Mouse (Mus musculus) embryonic fibroblast, embryonic 13.5 days (primary cell): Measurements from ENCODE around the gene Tfpt. TPM values are rescaled to one million over a fixed set of nuclear protein-coding genes. Genes with fewer than 3 reads are reported as not detected.
A peak's percentile ranks its signal among the peaks of the same experiment; 100 is the strongest.

Experiments used
- H3K27ac ChIP-seq: 2 replicates; pipeline ENCODE4 v1.5.1; 2012; ENCODE audit warnings: low read length, control low read depth, inconsistent platforms; ENCODE audit not compliant: insufficient read depth
- H3K4me1 ChIP-seq: 2 replicates; pipeline ENCODE4 v1.6.1; 2011; ENCODE audit warnings: low read length; ENCODE audit not compliant: control insufficient read depth, insufficient read depth
- H3K4me3 ChIP-seq: 2 replicates; pipeline ENCODE4 v1.5.1; 2011; ENCODE audit warnings: mild to moderate bottlenecking, control low read depth, low read length; ENCODE audit not compliant: insufficient read depth
- CTCF ChIP-seq: IDR thresholded peaks from 2 replicates; pipeline ENCODE4 v1.5.1; 2011; ENCODE audit warnings: mild to moderate bottlenecking, control low read depth, low read length, moderate library complexity, borderline replicate concordance; ENCODE audit not compliant: insufficient read depth
- POLR2A ChIP-seq: IDR thresholded peaks from 2 replicates; pipeline ENCODE4 v1.6.1; 2011; ENCODE audit warnings: low read depth, mild to moderate bottlenecking, control low read depth, low read length, moderate library complexity
- polyA plus RNA-seq: library from polyadenylated mRNA; stranded (reverse); fragments of >200 nt; gene quantifications from 2 replicates; pipeline ENCODE4 v1.2.4, GENCODE M21; 2011; ENCODE audit warnings: low read depth; ENCODE audit not compliant: missing spikeins, insufficient read length

The Tfpt gene
- polyA plus RNA-seq, 1 experiment, result 13.7 TPM

DNA sequence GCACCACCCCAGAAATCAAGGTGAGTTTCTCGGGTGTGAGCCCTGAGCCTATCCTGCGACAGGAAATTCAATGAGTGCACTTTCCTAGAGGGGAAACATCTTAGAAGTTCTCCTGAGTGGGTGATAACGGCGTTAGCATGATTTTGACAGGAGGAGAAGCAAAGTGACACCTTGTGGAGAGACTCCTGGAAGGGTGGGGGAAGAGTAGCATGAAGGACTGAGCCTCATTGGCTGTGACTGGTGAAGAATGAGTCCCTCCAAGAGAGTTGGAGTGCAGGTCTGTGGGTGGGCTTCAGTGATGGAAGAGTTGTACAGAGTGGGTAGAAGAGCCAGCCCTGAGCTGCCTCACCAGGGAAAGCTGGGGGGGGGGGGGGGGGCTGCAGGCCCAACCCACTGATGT lies 27.2 kb upstream of the Tfpt start:
- TF ChIP-seq POLR2A (no peak), CTCF (no peak)
- no peaks in the 10 kb centered on the region for H3K4me1 ChIP-seq
- no peak overlapping the region for H3K4me3 ChIP-seq
- no peak overlapping the region for H3K27ac ChIP-seq

DNA sequence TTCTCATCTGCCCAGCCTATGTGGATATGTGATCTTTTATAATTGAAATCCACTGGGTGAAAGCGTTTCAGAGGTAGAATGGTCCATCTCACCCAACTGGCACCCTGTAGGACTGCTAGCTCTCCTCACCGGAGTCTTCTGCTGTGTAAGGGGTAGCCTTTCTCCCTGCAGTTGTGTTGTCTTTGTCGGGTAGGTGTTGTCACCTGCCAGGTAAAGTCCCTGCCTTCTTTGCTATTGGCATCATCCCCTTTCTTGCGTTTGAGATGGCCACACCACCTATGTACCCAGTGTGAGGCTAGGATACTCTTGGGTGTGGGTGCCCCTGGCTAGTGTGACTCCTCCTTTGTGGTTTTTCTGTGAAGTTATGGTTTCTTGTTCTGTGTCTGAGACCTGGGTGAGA lies 16.9 kb upstream of the Tfpt start:
- peaks cover 14% of the 10 kb centered on the region for H3K4me1 ChIP-seq
- TF ChIP-seq CTCF (no peak), POLR2A (no peak)
- H3K27ac ChIP-seq, result no peak overlapping the region
- H3K4me3 ChIP-seq, result peak overlapping the region; percentile 58

DNA sequence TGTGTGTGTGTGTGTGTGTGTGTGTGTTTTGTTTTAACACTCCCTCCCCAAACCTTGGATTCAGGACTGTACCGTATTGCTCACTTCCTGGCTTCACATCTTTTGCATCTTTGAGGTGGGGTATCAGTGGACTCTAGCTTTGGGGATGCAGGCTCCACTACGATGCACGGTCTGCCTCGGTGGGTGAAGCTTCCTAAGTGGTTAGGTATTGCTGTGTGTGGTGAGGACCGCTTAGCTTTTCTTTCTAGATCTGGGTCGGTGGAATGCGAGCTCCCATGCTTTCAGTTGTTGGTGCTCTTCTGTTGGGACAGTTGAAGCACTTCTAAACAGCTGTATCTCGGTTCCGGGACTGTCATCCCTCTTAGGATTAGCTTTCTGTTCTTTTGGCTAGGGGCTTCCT lies 16.5 kb upstream of the Tfpt start:
- peak overlapping the region; percentile 58 for H3K4me3 ChIP-seq
- TF ChIP-seq POLR2A (0 out of 2 replicates have a peak, but pooled peaks have one; percentile 41), CTCF (no peak)
- H3K27ac ChIP-seq, result no peak overlapping the region; the same call in 1 of the 2 replicates
- peaks cover 14% of the 10 kb centered on the region for H3K4me1 ChIP-seq

DNA sequence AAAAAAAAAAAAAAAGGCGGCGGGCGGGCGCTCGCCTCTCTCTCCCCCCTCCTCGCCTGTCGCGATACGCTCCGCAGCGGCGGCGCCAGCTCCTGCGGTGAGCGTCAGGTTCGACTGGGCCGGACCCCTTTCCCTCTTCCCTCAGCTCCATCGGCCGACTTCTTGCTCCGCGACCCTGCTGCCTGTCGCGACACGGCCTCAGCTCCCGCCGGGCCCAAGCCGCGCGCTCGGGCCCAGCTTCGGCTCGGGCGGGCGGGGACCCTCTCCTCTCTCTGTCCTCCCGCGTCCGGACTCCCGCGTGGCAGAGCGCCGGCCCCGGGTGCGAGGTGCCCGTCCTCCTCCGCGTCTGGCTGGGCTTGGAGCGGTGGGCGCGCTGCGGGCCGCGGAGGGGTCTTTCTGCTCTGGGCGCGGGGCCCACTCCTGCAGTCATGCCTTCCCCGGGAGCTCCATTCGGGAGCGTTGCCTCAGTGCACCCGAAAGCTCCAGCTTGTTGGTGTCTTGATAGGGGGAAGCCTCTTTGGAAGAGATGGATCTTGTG lies 15.8 kb upstream of the Tfpt start:
- Histone ChIP-seq H3K27ac (peak overlapping the region; percentile 94), H3K4me3 (peak overlapping the region; percentile 58), H3K4me1 (peaks cover 14% of the 10 kb centered on the region)
- no peak for TF ChIP-seq CTCF

GRCm38 (mm10) chr7:3644672-3645487 lies 15.2 kb upstream of the Tfpt start, which contains the start of gene Cnot3:
TSS of gene Cnot3 (plus strand) at chr7:3645268.
- TF ChIP-seq POLR2A (peak; percentile 62), CTCF (no peak)
- H3K4me1 ChIP-seq, result peaks cover 14% of the 10 kb centered on the region
- H3K27ac ChIP-seq, result peak within 1 kb of the TSS; percentile 94
- H3K4me3 ChIP-seq, result peak within 1 kb of the TSS; percentile 58

DNA sequence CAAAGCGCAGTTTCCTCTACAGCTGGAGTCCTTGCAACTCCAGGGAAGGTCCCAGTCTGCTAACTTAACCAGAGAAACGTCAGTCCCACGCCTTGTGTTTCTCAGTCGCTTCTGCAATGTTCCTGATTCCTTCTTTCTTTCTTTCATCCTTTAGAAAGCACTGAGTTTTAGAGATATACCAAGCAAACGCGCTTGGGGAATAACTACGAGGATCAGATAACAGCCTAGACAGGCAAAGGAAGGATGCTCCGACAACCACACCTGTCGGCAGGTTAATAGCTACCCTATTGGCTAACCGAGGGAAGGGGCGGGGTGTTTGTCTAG lies 14.6 kb upstream of the Tfpt start:
- peaks cover 14% of the 10 kb centered on the region for H3K4me1 ChIP-seq
- H3K4me3 ChIP-seq, result peak overlapping the region; percentile 44
- no peak for TF ChIP-seq POLR2A
- no peak for TF ChIP-seq CTCF
- no peak overlapping the region for H3K27ac ChIP-seq

GRCm38 (mm10) chr7:3643843-3644242 lies 14.1 kb upstream of the Tfpt start:
- Histone ChIP-seq H3K4me1 (peaks cover 14% of the 10 kb centered on the region), H3K27ac (no peak overlapping the region), H3K4me3 (peak overlapping the region; percentile 44)
- TF ChIP-seq POLR2A (no peak), CTCF (no peak)

GRCm38 (mm10) chr7:3643412-3643811 lies 13.7 kb upstream of the Tfpt start:
- H3K27ac ChIP-seq, result no peak overlapping the region
- H3K4me3 ChIP-seq, result no peak overlapping the region
- TF ChIP-seq CTCF (no peak), POLR2A (no peak)
- H3K4me1 ChIP-seq, result peaks cover 12% of the 10 kb centered on the region

DNA sequence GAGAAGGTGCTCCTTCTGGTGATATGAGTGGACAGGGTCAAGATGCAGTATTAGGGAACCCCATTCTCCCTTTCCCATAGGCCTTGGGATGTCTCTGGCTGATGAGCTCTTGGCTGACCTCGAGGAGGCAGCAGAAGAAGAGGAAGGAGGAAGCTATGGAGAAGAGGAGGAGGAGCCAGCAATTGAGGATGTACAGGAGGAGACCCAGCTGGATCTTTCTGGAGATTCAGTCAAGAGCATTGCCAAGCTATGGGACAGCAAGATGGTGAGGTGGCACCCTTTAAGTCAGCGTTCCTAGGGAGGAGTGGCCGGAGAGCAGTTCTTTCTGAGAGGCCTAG lies 718 bp upstream of the Tfpt start:
- no peak for TF ChIP-seq POLR2A
- no peak for TF ChIP-seq CTCF
- Histone ChIP-seq H3K27ac (no peak overlapping the region), H3K4me3 (peak overlapping the region; percentile 64), H3K4me1 (peaks cover 8% of the 10 kb centered on the region; the same call in 1 of the 2 replicates)

DNA sequence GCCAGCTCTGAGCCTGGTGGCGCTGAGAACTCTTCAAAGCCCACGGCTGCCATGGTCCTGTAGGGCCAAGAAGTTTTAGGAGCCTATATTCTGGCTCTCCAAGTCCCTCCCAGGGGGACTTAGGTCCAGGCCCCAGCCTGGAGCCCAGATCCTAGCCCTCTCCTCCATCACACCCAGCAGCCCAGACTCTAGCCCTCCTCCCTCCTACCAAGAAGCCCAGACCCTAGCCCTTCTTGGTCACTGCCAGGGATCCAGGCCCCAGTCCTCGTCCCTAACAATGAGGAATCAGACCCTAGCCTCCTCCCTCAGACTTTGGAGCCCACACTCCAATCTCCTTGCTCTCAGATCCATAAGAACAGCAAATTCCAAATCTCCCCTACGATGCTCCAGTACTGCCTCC lies 699 bp downstream of the Tfpt start:
- TF ChIP-seq POLR2A, result no peak
- no peak for TF ChIP-seq CTCF
- Histone ChIP-seq H3K4me3 (peak overlapping the region; percentile 64), H3K27ac (no peak overlapping the region), H3K4me1 (peaks cover 8% of the 10 kb centered on the region; the same call in 1 of the 2 replicates)
